Mouse (Mus musculus): ENCODE results near the gene Kctd21.

Gene Kctd21

GRCm38 (mm10) chr7:97387561-97388147 is 55.5 kb downstream of the Kctd21 start:
- no peak for DNase-seq (ENCODE audit: low spot score)

DNA sequence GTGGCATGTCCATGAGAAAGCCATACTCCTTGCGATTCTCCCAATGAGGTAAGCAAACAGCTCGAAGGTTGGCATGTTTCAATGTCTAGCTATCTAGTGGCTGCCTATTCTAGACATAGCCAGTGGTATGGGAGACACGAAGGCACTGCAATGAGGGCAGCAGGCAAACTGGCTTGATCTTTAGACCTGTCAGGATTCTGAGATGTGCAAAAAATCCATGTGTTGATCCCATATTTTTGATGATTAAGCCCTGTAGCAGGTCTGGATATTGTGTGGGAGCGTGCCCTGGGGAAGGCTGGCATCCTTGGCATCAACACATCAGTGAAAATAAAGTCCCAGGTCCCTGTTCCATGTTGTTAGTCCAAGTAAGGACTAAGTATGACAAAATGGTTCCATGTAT is 56.4 kb downstream of the Kctd21 start:
- no peak for DNase-seq (ENCODE audit: low spot score)

DNA sequence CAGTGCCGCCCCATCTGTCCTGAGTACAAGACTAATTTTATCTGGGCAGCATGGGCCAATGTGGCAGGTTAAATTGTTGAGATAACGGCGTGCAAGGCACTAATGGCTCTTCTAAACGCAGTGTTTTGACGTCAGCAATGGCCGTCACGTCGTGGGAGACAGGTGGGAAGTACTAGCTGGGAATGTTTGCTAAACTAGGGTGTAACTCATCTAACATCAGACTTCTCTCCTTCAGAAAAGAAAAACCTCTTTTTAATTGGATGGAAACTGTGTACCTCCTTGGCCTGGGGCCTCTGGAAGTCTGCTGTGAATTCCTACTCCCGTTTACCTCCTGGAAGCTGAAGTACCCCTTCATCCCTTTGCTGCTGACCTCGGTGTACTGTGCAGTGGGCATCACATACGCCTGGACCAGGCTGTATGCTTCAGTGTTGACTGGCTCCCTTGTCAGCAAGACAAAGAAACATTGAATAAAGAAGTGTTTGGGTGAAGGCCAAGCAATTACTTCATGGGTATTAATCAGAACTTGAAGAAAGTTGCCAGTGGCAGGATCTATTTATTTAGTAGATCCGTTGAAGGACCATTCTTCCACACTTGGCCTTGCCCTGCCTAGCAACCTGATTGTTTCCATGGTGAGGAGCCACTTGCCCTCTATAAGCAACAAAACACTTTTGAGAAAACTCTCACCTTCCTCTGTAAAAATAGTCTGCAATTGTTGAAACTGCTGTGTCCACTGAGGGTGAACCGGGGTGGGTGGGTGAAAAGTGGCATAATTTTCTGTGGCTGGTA is 59.4 kb downstream of the Kctd21 start:
- peak; percentile 64 for DNase-seq (ENCODE audit: low spot score)

DNA sequence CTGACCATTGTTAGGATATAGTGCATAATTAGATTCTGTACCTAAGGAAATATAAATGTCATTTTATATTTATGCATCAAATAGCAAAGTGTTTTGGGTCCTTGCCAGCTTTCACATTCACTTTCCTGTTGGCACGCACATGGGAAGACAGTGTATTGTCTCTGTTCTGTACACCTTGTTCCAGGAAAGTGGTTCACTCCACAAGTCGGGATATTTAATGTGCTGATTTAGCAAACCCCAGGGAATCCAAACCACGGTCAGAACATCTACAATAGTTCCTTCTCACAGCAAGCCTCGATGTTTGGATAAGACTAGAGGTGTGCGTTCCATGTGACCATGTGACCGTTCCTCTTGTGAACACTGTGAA is 59.9 kb downstream of the Kctd21 start:
- DNase-seq (ENCODE audit: low spot score), result no peak

DNA sequence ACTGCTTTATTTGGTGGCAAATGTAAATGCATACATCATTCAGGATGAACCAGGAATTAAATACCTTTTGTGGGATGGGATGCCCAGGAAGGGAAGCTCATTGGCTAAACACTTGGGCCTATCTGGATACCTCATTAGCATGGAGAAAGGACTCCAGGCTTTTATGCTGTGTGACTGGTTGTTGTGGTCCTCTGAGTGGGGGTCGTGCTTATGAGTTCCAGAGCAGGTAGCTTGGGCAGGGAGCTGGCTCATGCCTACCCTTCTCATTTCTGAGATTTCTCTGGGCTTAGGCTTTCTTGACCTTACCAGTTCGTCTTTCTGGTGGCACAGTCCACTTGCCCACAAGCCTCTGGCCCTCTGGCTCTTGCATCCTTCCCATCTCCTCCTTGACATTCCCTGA is 62.2 kb downstream of the Kctd21 start:
- no peak for DNase-seq (ENCODE audit: low spot score)

- no peak for DNase-seq (ENCODE audit: low spot score)
These were observed 66.8 kb downstream of the Kctd21 start for GRCm38 (mm10) chr7:97398943-97399342.

Measured in ovary, adult 18-20 months (tissue).